Mouse (Mus musculus): ENCODE data around the gene Grhpr.
"Not testable (repeated sequence)": the region's sequence is repeated elsewhere in the genome, so short reads cannot be mapped to it uniquely, and the experiment has no call there.

The Grhpr gene

DNA sequence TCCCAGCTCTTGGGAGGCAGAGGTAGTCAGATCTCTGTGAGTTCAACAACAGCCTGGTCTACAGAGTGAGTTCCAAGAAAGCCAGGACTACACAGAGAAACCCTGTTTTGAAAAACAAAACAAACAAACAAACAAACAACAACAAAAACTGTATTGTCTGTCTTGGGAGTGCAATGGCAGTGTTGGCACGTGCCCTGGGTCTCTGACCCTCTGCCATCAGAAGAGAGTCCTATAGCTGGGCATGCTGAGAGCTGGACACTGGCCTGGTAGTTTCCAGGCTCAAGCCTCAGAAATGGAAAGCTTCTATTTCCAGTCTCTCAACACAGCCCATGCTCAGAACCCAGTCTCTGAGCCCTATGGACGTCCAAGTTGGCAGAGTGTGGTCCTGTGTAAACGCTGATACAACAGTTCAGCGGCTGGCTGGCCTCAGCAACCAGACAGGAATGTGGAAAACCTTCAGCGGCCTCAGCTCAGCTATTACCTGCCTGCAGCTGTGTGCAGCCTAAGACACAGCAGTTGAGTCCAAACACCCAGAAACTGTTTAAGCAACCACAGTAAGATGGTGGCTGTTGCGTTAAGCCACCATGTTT lies 5.1 kb upstream of the Grhpr start:
- no peak for DNase-seq

DNA sequence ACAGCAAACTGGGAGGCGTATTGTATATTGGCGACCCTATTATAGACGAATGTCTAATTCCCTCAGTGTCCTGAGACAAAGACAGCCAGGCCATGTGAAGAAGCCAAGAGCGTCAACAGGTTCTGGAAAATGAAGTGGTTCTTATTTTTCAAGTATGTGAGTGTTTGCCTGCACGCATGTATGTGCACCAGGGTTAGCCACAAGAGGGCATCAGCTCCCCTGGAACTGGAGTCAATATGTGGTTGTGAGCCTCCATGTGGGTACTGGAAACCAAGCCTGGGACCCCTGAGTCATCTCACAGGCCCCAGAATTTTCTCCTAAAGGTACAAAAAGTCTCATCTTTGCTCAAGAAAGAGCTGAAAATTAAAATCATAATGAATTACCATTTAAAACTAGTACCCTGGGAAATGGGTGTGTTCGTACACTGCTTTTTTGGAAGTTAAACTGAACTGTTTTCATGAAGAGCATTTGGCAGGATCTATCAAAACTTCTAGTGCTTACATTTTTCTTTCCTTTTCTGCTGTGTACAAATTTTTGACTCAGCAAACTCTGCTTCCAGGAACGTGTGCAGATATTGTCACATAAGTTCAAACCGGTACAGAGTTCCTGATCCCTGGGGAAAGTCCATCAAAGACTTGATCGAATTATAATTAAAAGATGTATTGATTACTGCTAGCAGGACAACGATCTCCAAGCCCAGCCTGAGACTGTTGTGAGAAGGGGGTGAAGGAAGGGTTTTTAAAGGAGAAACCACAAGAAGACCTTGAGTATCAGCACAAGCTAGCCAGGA lies 4.1 kb upstream of the Grhpr start:
- DNase-seq, result no peak

DNA sequence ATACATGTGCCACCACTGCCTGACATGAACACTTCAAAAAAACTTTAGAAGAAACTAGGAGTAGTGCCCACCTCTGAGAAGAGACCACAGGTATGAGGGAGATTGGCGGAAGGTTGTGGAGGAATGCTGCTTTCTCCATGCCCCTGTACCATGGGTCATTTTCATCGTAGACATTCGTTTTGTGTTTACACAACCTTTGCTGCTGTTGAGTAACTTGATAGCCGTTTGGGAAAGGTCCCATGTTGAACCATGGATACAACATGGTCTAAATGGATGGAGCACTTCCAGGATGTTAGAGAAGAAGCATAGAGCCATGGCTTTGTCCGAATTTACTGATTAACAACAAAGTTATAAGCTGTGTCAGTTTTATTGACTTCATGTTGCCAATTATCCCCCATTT lies 3.0 kb upstream of the Grhpr start:
- DNase-seq, result no peak

DNA sequence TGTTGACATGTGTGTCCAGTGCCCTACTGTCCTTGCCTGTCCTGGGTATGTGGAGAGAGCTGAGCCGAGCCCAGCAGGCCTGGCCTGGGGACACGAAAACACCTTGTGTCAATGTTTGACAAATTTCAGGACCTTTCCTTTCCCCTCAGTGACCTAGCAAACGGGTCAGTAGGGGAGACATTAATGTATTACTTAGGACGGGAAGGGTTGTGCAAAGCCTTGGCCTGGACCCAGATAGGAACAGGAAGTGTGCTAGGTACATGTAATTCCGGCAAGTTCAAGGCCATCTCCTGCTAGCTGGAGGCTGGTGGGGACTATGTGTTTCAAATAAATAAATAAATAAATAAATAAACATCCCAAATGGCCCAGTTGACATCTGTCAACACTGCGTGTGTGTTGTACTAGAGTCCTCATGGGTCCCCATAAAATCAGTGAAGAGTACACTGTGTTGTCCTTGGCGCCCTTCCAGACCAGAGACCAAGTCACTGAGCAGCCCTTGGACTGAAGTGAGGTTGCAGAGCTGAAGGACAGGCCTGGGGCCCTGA lies 1.3 kb upstream of the Grhpr start:
- DNase-seq, result no peak

DNA sequence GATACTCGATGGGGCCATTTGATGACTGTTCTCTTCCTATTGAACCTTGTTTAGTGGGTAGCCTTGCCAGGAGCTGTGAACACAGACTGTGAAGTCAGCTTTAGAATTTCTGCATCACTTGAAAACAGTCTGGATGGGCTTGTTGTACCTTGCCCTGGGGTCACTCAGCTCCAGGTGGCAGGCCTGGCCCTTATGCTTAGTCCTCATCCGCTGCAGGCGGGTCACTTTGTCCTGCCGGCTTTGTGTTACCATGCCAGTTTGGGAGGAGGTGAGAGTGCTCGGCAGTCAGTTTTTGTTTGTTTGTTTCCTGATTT lies 736 bp downstream of the Grhpr start:
- DNase-seq, result no peak

DNA sequence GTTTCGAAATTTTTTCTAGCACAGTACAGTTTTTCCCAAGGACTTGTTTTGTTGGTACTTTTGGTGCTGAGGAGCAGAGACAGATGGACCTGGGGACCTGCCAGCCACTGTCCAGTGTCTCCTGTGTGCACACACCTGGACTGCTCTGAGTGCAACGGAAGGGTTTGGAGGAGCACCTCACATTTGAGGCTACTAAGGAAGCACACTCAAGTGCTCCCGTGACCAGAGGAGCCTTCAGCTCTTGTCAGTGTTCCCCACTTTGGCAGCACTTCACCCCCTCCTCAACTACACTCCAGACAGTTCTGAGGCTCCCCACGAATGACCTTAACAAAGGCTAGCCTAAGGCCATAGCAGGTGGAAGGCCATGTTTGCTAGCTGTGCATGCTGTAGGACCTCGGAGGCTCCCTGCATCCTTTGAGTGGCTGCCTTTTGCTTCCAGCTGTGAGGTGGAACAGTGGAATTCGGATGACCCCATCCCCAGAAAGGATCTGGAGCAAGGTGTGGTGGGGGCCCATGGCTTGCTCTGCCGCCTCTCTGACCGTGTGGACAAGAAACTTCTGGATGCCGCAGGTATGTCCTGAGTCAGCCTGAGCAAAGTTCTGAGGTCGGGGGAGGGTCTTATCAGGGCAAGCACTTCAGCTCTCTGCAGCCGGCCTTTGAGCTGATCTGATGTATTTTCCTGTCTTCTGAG lies 1.4 kb downstream of the Grhpr start:
- no peak for DNase-seq

DNA sequence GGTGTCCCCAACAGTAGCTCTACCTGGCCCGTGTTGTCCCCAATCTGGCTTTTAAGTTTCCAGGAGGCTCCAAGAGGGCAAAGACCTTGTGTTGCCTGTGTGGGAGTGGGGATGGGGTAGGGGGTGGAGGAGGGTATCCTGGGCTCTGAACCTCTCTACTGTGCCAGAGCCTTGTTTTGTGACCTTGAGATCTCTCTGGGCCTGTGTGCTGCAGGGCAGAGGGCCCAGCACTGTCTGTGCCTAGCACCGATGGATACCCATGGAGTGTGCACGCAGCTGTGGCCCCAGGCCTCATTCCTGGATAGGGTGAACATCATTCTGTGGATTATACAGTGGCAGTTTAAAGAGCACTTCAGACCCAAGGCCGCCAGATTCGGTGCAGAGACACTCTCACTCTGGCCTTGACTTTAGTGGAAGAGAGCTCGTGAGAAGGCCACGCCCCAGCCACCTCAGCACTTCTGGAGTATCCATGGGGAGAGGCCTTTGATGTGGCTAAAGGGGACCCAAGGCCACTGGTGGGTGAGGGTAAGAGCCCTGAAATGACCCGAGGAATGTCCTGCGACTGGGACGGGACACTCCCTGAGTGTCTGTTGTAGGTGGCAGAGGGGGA lies 2.0 kb downstream of the Grhpr start:
- no peak for DNase-seq

DNA sequence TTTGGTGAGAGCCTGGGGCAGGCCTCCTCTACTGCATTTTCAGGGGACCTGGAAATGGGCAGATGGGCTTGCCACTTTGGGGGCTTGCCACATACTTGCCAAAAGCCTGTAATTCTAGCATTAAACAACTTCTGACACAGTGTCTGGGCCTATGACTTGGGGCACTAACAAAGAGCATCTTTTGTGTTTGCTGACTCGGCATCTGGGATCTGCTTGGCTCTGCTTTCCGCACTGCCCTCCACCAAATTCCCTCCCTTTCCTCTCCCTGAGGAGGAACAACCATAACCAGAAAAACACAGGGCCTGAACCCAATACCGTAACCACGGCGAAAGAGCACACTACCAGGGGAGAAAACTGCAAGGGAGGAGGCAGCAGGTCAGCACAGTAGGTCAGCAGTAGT lies 9.4 kb downstream of the Grhpr start:
- no peak for DNase-seq

DNA sequence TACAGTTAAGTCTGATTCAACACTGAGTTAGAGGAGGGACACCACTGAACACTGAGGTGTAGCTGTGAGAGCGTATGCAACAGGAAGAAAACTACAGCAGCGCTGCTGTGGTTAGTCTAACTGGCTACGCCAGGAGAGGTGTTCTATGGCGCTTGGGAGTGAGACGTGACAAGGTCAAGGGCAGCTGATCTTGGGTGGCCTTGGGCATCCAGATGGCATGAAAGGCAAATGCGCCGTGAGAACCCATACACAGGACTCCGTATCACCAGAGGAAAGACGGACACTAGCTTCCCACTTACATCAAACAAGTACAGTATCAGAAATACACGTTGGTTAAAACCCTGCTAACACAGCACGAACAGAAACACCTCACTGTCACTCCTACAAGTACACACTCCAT lies 11.1 kb downstream of the Grhpr start:
- DNase-seq, result not testable (repeated sequence)

DNA sequence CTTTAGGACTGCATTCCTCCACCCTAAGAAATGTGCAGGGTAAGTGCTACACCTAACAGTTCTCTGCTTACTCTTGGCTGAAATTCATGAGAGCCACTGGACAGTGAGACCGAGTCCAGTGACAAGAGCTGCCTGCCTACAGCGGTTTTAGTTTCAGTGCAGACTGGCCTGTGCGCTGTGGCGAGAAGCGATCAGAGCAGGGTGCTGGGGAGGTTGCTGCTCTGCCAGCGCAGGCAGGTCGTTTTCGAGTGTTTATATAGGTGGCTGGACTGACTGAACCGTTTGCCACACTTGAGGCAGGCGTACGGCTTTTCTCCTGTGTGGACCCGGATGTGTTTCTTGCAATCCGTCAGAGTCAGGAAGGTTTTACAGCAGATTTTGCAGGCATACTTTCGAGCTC lies 12.0 kb downstream of the Grhpr start:
- DNase-seq, result not testable (repeated sequence)

DNA sequence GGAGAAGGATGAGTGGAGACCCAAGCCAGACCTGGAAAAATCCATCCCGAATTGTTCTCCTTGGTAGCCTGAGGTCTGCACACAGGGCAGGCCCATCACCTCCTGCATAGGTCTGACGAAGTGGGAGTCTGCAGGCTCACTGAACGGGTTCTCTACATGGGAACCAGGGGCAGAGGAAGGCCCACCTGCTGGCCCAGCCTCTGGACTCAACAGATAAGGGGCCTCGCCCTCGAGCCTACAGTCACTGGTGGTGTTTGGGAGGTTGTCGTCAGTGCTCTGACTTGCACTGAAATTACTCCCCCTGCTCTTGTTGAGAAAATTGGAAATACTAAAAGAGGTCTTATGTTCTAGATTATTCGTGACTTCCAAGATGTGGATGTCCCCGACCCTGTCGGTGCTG lies 12.7 kb downstream of the Grhpr start:
- no peak for DNase-seq

DNA sequence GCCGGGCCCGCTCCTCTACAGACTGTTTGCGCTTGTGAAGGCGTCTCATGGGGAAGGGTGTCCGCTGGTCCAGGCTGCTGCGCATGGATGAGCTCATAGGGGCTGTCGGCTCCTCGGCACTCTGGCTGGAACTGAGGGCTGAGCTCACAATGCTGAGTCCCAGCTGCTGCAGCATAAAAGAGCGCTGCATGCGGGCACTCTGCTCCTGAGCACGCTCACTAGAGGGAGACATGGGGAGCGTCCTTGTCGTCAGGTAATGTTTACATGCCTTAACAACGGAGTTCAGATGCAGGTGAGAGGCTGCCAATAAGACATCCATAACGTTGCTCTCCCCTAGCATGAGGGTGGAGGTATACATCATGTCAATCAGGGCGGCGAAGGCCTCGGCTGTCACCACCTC lies 13.6 kb downstream of the Grhpr start:
- no peak for DNase-seq

DNA sequence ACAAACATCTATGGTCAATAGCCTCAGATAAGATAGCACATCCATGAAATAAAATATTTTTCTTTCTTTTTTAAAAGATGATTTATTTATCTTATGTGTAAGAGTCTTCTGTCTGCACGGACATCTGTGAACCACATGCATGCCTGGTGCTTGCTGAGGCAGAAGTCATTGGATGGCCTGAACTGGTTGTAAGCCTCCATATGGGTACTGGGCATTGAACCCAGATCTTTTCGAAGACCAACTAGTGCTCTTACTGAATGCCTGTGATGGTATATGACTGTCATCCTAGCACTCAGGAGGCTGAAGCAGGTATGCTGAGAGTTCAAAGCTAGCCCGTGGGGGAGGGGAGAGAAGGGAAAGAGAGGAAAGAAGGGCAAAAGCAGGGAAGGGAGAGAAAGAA lies 16.9 kb downstream of the Grhpr start:
- DNase-seq, result no peak

DNA sequence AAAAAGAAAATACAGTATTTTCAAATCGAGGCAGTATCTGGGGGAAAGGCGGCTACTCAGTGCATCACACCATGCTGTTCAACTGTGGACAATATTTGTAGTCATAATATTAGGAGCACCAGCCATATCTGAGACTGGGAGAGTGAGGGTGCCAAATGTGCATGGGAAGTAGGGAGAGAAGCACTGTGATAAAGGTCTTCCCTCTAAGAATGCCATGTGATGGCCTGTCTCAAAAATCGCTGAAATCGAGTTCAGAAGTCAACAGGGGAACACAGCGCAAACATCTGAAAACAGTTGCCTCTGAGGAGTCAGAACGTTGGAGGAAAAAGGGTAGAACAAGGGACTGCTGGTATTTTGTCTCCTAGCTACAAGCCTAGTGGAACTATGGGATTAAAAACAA lies 18.8 kb downstream of the Grhpr start:
- no peak for DNase-seq

DNA sequence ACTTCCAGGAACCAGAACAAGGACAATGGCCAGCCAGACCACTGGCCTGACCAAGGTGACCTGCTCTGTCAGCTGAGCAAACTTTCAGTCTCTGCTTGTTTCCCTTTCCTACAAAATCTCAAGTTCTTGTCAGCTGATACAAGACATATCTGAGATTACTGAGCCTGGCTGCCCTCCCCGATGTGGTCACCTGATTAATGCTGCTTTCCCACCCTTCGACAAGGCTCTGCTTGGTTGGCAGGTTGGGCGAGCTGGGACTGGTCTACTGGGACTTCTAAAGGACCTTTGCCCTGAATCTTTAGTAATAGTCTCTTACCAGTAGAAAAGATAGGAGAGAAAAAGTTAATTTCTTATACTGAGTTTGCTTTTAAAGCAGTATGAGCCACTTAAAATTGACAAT lies 24.3 kb downstream of the Grhpr start:
- no peak for DNase-seq

DNA sequence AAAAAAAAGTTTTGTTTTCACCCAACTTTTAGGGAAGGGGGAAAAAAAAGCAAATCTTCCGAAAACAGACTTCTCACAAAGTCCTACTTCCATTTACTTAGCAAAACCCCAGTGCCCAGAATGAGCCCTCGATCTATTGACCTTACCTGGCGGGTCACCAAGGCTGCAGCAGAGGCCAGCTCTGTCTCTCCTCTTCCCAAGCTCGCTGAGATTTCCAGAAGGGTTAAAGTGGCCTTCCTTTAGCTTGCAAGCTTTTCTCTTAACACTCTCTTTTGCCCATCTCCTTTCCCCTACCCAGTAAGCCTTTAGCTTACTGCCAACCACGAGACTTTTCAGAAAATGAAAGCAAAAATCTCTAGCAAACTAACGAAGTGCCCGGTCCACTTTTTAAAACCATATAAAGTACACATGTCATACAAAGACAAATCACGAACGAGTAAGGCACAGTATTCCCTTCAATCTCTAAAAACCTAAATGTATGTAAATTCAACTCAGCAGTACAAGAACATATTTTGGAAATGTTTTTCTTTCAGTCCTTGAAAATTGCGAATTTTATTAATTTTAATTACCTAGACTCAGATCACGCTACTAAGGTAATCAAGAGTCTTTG lies 29.7 kb downstream of the Grhpr start:
- DNase-seq, result peak; percentile 23

DNA sequence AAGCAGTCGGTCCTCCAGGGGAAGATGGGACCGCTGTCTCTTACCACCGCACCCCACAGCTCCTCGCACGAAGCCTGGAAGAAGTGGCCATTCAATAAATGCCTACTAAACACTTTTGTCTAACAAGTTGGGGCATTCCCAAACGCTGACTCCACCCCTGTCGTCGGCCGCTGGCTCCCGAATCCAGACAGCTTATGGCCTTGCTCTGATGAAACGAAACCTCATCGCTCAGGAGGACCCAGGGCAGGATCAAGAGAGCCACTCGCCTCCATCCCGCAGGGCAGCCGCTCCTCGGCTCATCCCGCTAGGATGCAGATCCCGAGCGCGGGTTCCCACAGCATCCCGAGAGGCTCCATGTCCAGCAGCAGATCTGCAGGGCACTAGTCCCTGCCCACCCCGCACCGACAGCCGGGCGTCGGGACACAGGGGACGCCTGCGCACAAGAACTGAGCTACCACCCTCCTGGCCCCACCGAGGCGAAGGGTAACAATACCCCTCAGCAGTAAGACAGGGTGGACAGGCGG lies 30.4 kb downstream of the Grhpr start:
- peak; percentile 62 for DNase-seq

DNA sequence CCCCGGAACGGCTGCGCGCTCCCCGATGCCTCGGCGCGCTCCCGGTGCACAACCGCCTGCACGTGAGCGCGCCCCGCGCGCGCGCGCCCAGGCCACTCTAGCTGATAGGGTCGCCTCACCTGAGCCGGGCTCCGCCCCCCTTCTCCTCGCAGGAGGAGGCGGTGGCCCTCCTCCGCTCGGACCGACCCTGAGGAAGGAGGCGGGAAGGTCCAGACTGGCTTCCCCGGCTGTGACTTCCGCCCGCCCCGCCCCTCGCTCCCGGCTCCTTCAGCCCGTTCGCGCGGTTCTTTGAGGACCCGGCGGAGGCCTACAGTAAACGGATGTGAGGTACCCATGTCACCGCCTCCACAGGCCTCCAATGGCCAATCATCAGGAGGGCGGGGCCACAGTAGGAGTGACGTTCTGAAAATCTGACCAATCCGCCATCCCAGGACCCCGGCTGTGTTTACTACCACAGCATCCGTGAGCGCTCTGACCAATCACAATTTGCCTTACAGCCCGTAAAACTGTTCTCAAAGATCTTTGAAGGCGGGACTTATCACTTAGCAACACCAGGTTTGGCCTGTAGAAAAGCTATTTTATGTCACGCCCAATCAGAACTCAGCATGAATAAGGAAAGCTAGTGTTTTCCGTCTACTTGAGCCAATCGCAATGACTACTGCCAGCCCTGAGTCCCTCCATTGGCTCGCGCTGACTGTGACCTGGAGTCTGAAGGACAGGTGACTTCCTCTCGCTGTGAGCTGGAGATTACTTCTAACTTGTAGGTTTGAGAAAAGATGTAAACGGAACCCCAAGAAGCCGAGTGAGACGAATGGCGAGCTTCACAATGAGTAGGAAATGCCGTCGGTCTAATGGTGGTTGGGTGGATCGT lies 31.1 kb downstream of the Grhpr start, which contains the start of gene Zbtb5:
Zbtb5 (minus strand) TSS at position 308 of the 871 bp plus-strand sequence.
- peak; percentile 98 for DNase-seq

DNA sequence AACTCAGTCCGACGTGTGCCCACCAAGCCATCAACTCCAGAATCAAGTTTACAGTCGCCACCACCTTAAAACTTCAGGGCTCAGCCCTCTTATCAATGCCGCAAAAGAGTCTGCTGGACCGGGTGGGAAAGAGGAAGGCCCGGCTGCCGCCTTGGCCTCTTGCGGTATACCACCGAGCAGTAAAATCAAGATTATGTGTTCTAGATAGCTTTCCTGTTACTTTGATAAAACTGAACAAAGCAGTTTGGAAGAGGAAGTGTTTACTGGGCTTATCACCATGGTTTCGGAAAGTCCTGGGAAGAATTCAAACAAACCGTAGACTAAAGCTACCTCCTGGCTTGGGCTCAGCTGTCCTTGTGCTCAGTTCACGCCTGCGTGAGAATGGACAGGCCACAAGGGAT lies 31.8 kb downstream of the Grhpr start:
- no peak for DNase-seq

DNA sequence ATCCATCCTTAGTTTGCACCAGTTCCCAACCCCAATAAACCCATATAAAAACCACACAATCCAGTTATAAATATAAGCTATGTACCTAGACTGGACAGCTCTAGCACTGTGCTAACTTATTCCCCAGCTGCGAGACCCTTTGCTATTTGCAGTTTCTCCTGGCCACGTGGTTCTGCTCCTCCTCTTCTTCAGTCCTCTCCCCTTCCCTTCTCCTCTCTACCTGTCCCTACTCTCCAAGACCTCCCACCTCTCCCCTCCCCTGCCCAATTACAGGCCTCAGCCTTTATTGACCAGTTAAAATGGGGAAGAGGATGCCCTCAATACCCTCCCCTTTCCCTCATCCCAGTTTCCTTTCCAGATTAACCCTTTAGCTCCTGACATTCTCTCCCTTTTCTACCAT lies 32.3 kb downstream of the Grhpr start:
- no peak for DNase-seq

DNA sequence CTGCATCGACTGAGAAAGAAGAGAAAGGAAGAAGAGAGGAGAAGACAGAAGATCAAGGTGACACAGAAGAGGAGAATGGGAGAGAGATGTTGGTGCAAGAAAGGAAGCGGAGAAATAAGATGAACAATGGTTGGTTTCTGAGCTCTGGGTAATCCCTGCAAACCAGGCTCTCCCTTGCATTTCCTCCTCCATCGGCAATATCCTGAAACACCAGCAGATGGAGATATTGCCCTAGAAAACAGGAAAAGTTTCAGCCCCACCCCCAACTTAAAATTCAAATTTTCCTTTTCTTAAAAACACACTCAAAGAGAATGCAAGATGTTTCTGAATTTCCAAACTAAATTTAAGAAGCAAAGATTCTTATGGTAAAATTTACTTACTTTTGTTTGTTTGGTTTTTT lies 34.4 kb downstream of the Grhpr start:
- DNase-seq, result peak; percentile 69

DNA sequence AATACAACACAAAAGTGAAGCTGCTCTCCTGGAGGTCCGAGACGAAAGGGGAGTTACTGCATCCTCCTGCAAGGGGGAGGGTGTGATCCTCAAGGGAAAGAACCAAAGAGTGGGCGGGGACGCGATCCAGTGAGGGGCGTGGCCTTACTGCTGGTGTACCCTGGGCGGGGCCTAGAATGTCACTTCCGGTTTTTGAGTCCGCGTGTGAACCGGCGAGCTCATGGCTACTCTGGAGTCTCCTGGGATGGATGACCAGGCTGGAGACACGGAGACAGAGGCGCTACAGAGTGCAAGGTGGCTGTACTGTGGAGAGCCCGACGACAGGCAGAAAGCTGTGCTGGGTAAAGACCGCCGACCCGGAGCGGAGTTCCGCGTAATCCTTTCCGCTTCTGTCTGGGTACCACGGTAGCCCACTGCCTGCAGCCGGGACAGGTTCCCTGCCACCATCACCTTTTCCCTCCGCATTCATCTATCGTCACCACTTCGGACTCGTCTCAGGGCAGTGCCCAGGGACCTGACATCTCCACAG lies 37.3 kb downstream of the Grhpr start, which contains the start of gene Polr1e:
Polr1e (plus strand) TSS at position 132 of the 529 bp plus-strand sequence.
- peak; percentile 97 for DNase-seq
